Mouse (Mus musculus) limb, embryonic 15.5 days (tissue): Measurements from ENCODE around the gene Mapk10. TPM values are rescaled to one million over a fixed set of nuclear protein-coding genes. Genes with fewer than 3 reads are reported as not detected.
"Not testable (repeated sequence)": the region's sequence is repeated elsewhere in the genome, so short reads cannot be mapped to it uniquely, and the experiment has no call there.

Source experiments
- ATAC-seq: fragments of 200-750 bp; cut with Nextera tagmentation; 2 replicates; pipeline ENCODE4 v1.8.0; 2017; ENCODE audit warnings: low read depth, moderate TSS enrichment; ENCODE audit not compliant: insufficient number of reproducible peaks, low FRiP score, low TSS enrichment
- H3K27ac ChIP-seq: fragments of 300-500 bp; sonication (generic); 2 replicates; pipeline ENCODE4 v1.5.1; 2015; ENCODE audit warnings: moderate library complexity, mild to moderate bottlenecking, inconsistent platforms
- H3K27me3 ChIP-seq: fragments of 300-500 bp; sonication (generic); 2 replicates; pipeline ENCODE4 v1.6.1; 2015; ENCODE audit warnings: inconsistent platforms
- H3K36me3 ChIP-seq: fragments of 300-500 bp; sonication (generic); 2 replicates; pipeline ENCODE4 v1.6.1; 2015; ENCODE audit warnings: inconsistent platforms
- H3K4me1 ChIP-seq: fragments of 300-500 bp; sonication (generic); 2 replicates; pipeline ENCODE4 v1.6.1; 2015; ENCODE audit warnings: inconsistent platforms
- H3K4me2 ChIP-seq: fragments of 300-500 bp; sonication (generic); 2 replicates; pipeline ENCODE4 v1.6.1; 2015; ENCODE audit warnings: mild to moderate bottlenecking, inconsistent platforms
- H3K4me3 ChIP-seq: fragments of 300-500 bp; sonication (generic); 2 replicates; pipeline ENCODE4 v1.5.1; 2015; ENCODE audit warnings: mild to moderate bottlenecking, inconsistent platforms
- H3K9ac ChIP-seq: fragments of 300-500 bp; sonication (generic); 2 replicates; pipeline ENCODE4 v1.6.1; 2015; ENCODE audit warnings: inconsistent platforms
- H3K9me3 ChIP-seq: fragments of 300-500 bp; sonication (generic); 2 replicates; pipeline ENCODE4 v1.6.1; 2016; ENCODE audit warnings: inconsistent platforms
- WGBS: fragments of 180-500 bp; shearing (Covaris S2); methylation state at CpG from one replicate; pipeline ENCODE4 v1.1.7; 2015; 5-methylcytosine and 5-hydroxymethylcytosine counted together
- polyA plus RNA-seq: library from polyadenylated mRNA; unstranded; fragments of >200 nt; fragmentation: Nextera tagmentation; extraction: Ambion mirVana; gene quantifications from 2 replicates; pipeline ENCODE4 v1.2.1, GENCODE M21; 2015

Gene Mapk10
- polyA plus RNA-seq, 1 experiment from 2014 or later, result 0.42 TPM

DNA sequence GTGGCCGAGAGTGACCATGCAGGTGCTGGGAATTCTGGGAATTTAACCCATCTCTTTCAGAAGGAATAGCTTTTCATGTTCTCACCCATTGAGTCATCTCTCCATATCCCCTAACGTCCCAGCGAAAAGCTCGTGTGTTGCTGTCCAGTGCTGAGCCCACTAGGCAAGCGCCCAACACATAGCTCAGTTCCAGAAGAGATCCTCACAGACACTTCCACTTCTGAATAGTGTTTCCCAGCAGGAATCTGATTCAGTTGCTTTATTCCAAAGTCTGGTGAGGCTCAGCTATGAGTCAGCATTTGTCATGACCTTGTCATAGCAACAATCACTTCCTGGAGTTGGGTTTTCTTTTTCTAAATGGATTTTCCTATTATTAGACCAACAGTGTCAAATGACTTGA lies 217.2 kb downstream of the Mapk10 start:
- H3K4me3 ChIP-seq, result no peak overlapping the region
- H3K9ac ChIP-seq, result no peak overlapping the region
- no peaks in the 10 kb centered on the region for H3K4me1 ChIP-seq
- no peak for ATAC-seq
- H3K36me3 ChIP-seq, result no peaks in the 10 kb centered on the region
- H3K27ac ChIP-seq, result no peak overlapping the region
- H3K9me3 ChIP-seq, result no peaks in the 10 kb centered on the region
- H3K27me3 ChIP-seq, result no peaks in the 10 kb centered on the region
- WGBS, result 78% methylated on average over 5 of the region's 5 CpGs
- H3K4me2 ChIP-seq, result no peak overlapping the region

DNA sequence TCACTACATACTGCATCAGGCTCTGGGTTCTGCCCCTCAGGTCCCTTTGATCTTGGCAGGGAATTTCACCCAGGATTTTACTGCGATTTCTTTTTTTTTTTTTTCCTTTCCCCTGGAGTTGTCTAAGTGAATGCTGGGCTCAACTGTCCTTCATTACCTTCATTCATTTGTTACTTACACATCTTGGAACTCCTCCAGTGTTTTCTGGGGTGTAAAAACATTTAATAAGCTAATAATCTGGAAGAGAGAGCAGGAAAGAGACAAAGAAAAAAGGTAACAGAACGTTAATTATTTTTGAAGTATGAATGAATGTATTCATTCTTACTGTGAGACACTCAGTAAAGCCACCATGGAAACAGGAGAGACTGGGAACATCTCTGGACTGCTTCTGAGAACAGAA lies 219.4 kb downstream of the Mapk10 start:
- Histone ChIP-seq H3K4me2 (no peak overlapping the region), H3K36me3 (no peaks in the 10 kb centered on the region), H3K4me3 (no peak overlapping the region), H3K9ac (no peak overlapping the region), H3K4me1 (no peaks in the 10 kb centered on the region), H3K27me3 (no peaks in the 10 kb centered on the region), H3K9me3 (no peaks in the 10 kb centered on the region), H3K27ac (no peak overlapping the region)
- ATAC-seq, result no peak
- WGBS, result 45% methylated on average over 2 of the region's 2 CpGs

GRCm38 (mm10) chr5:102978382-102978781 lies 232.8 kb downstream of the Mapk10 start:
- Histone ChIP-seq H3K4me1 (no peaks in the 10 kb centered on the region), H3K27ac (no peak overlapping the region), H3K9ac (no peak overlapping the region), H3K36me3 (no peaks in the 10 kb centered on the region), H3K9me3 (no peaks in the 10 kb centered on the region), H3K4me3 (no peak overlapping the region), H3K27me3 (no peaks in the 10 kb centered on the region), H3K4me2 (no peak overlapping the region)
- 72% methylated on average over 2 of the region's 2 CpGs for WGBS
- no peak for ATAC-seq

DNA sequence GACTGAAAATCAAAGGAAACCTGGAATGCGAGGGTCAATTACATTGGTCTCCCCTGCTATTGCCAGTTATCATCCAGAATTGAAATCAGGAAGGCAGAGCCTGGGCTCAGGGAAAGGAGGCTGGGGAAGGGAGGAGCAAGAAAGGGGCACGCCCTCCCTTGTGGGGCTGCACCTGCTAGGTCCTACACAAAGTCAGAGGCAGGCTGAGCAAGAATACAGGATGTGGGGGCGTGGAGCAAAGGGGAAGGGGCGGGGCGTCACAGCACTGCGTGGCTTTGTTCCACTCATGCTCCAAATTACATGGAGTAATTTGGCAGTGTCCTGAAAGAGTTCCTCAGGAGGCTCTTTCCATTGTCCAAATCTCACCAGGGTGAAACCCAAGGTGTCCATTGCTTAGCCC lies 234.0 kb downstream of the Mapk10 start:
- no peaks in the 10 kb centered on the region for H3K9me3 ChIP-seq
- WGBS, result 54% methylated on average over 6 of the region's 6 CpGs
- no peak overlapping the region for H3K4me2 ChIP-seq
- no peak overlapping the region for H3K4me3 ChIP-seq
- H3K27ac ChIP-seq, result no peak overlapping the region
- H3K27me3 ChIP-seq, result no peaks in the 10 kb centered on the region
- no peaks in the 10 kb centered on the region for H3K4me1 ChIP-seq
- H3K9ac ChIP-seq, result no peak overlapping the region
- no peak for ATAC-seq
- no peaks in the 10 kb centered on the region for H3K36me3 ChIP-seq

DNA sequence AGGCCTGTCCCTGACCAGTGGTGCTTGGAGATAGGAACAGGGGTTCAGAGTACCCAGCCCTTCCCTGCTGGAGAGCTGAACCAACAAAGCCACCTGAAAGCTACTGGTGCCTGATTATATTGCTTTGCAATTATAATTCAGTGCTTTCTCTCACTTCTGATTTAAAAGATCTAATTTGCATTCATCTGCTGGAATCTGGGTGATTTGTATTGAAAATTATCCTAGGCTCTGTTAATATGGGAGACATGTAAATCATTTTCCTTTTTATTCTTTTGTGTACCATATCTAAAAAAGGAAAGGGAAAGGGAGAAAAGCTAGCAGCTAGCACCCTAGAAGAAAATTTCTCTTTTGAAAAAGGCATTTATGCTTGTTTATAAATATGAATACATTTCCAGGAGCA lies 234.6 kb downstream of the Mapk10 start:
- ATAC-seq, result no peak
- Histone ChIP-seq H3K4me1 (no peaks in the 10 kb centered on the region), H3K9ac (no peak overlapping the region), H3K4me2 (no peak overlapping the region), H3K27me3 (no peaks in the 10 kb centered on the region), H3K27ac (no peak overlapping the region), H3K9me3 (no peaks in the 10 kb centered on the region), H3K36me3 (no peaks in the 10 kb centered on the region), H3K4me3 (no peak overlapping the region)

GRCm38 (mm10) chr5:102974400-102974799 lies 236.7 kb downstream of the Mapk10 start:
- Histone ChIP-seq H3K36me3 (no peaks in the 10 kb centered on the region), H3K4me2 (no peak overlapping the region), H3K27me3 (no peaks in the 10 kb centered on the region), H3K9ac (no peak overlapping the region), H3K4me1 (no peaks in the 10 kb centered on the region), H3K4me3 (no peak overlapping the region), H3K27ac (no peak overlapping the region), H3K9me3 (no peaks in the 10 kb centered on the region)
- 63% methylated on average over 4 of the region's 4 CpGs for WGBS
- ATAC-seq, result no peak

DNA sequence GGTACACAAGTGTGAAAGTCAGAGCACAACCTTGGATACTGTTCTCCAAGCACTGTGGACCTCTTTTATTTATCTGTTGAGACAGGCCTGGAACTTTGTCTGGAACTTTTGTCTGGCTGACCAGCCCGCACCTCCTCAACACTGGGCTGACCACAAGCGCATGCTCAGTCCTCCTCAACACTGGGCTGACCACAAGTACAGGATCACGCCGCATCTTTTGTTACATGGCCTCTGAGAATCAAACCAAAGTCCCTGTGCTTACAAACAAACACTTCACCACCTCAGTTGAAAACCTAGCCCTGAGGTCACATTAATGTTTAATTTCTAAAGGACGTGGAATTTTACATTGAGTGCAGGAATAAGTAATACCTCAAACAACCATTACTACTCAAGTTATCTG lies 246.7 kb downstream of the Mapk10 start:
- no peaks in the 10 kb centered on the region for H3K27me3 ChIP-seq
- no peaks in the 10 kb centered on the region for H3K9me3 ChIP-seq
- 92% methylated on average over 5 of the region's 5 CpGs for WGBS
- no peak overlapping the region for H3K4me3 ChIP-seq
- H3K27ac ChIP-seq, result no peak overlapping the region
- H3K9ac ChIP-seq, result no peak overlapping the region
- H3K4me1 ChIP-seq, result no peaks in the 10 kb centered on the region
- H3K36me3 ChIP-seq, result no peaks in the 10 kb centered on the region
- no peak overlapping the region for H3K4me2 ChIP-seq
- no peak for ATAC-seq

DNA sequence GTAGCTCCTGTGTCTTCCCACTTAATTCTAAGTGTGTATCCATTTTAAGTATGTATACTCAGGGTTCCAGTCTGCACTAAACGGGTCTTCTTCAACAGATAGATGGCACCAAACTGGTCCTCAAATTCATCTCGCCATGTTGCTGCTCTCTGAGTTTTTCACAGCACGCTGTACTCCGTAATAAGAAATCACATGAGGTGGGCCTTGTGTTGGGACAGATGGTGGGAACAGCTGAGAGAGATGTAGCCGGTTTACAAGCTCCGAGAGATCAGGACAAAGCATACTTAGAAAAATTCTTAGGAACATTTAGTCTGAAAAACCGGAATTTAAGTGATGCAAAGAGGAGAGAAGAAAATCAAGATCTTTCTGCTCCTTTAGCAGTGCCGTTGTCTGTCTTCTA lies 257.7 kb downstream of the Mapk10 start:
- H3K4me3 ChIP-seq, result no peak overlapping the region
- H3K9me3 ChIP-seq, result no peaks in the 10 kb centered on the region
- H3K4me2 ChIP-seq, result no peak overlapping the region
- 86% methylated on average over 8 of the region's 8 CpGs for WGBS
- H3K27ac ChIP-seq, result no peak overlapping the region
- H3K9ac ChIP-seq, result no peak overlapping the region
- no peaks in the 10 kb centered on the region for H3K36me3 ChIP-seq
- ATAC-seq, result no peak
- H3K4me1 ChIP-seq, result no peaks in the 10 kb centered on the region
- H3K27me3 ChIP-seq, result no peaks in the 10 kb centered on the region

DNA sequence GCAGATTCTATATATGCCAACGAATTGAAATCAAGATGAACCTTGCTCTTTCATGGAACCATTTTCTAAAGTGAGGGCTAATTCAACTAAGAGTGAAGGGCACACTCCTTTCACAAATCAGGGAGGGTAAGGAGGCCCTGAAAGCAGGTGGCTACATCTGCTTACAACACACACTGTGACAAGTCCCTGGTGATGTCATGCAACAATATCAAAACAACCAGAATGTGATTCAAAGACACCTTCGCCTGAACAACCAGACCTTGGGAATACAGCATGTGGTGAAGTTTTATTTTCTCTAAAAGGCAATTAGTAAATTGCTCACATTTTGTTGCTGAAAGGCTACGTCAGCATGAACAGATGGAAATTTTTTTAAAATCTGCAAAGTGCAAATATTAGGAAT lies 258.2 kb downstream of the Mapk10 start:
- Histone ChIP-seq H3K4me3 (no peak overlapping the region), H3K27ac (no peak overlapping the region), H3K36me3 (no peaks in the 10 kb centered on the region), H3K9ac (no peak overlapping the region), H3K4me1 (no peaks in the 10 kb centered on the region), H3K9me3 (no peaks in the 10 kb centered on the region), H3K4me2 (no peak overlapping the region), H3K27me3 (no peaks in the 10 kb centered on the region)
- ATAC-seq, result no peak
- WGBS, result 76% methylated on average over 3 of the region's 3 CpGs

DNA sequence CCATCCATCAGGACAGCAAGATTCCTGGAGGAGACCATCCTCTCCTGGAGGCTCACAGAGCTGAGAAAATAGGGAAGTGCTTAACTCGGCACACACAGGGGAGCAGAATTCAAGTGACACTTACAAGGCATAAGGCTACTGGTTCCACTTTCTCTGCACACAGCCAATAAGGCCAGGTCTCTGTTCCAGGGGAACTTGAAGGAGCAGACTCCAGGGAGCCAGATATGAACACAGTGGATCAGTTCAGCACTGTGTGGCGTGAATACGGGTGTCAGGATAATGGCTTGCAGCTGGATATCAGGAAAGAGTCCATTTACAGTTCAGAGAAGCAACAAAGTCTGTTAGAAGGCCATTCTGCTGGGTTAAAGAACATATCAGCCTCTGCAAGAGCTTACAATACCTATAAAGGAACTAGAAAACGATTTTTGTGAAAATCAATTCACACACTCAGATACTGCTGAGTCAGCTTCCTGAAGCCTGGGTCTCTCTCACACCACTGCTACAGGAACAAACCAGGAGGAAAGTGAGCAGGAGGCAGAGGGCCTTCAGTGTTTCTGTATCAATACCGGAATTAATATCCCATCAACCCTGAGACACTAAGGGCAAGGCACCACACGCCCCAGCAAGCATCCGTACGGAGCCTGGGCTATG lies 263.9 kb downstream of the Mapk10 start:
- H3K4me2 ChIP-seq, result no peak overlapping the region
- ATAC-seq, result no peak
- H3K27ac ChIP-seq, result no peak overlapping the region

GRCm38 (mm10) chr5:102946625-102947024 lies 264.5 kb downstream of the Mapk10 start:
- no peak overlapping the region for H3K4me2 ChIP-seq
- WGBS, result 76% methylated on average over 8 of the region's 8 CpGs

More for the DNA sequence above, 263.9 kb downstream of the Mapk10 start:
- Histone ChIP-seq H3K27me3 (no peaks in the 10 kb centered on the region), H3K36me3 (no peaks in the 10 kb centered on the region), H3K9me3 (no peaks in the 10 kb centered on the region), H3K9ac (no peak overlapping the region), H3K4me1 (0 out of 2 replicates have a peak, but pooled peaks cover 3% of the 10 kb centered on the region), H3K4me3 (no peak overlapping the region)
- WGBS, result 57% methylated on average over 8 of the region's 8 CpGs

GRCm38 (mm10) chr5:102943864-102944630 lies 267.1 kb downstream of the Mapk10 start:
- not testable (repeated sequence) for H3K36me3 ChIP-seq, H3K9ac ChIP-seq, H3K4me1 ChIP-seq, ATAC-seq, H3K4me2 ChIP-seq, H3K4me3 ChIP-seq, H3K27ac ChIP-seq, H3K27me3 ChIP-seq, H3K9me3 ChIP-seq
- 77% methylated on average over 17 of the region's 17 CpGs for WGBS

More at GRCm38 (mm10) chr5:102946625-102947024, 264.5 kb downstream of the Mapk10 start:
- no peaks in the 10 kb centered on the region for H3K36me3 ChIP-seq
- H3K4me3 ChIP-seq, result no peak overlapping the region
- no peaks in the 10 kb centered on the region for H3K27me3 ChIP-seq
- H3K9ac ChIP-seq, result no peak overlapping the region
- 0 out of 2 replicates have a peak, but pooled peaks cover 3% of the 10 kb centered on the region for H3K4me1 ChIP-seq
- no peak for ATAC-seq
- no peaks in the 10 kb centered on the region for H3K9me3 ChIP-seq
- H3K27ac ChIP-seq, result no peak overlapping the region
